Mouse (Mus musculus) hindlimb bud, embryonic 11.5 days (tissue): ENCODE measurements around the gene Ccdc144b.
A peak's percentile ranks its signal among the peaks of the same experiment; 100 is the strongest.

Experiments used
- DNase-seq: peaks from one replicate; pipeline ENCODE4 v3.0.0-alpha.2; 2012; ENCODE audit warnings: low read depth, low spot score; ENCODE audit errors: extremely low spot score

Ccdc144b gene

DNA sequence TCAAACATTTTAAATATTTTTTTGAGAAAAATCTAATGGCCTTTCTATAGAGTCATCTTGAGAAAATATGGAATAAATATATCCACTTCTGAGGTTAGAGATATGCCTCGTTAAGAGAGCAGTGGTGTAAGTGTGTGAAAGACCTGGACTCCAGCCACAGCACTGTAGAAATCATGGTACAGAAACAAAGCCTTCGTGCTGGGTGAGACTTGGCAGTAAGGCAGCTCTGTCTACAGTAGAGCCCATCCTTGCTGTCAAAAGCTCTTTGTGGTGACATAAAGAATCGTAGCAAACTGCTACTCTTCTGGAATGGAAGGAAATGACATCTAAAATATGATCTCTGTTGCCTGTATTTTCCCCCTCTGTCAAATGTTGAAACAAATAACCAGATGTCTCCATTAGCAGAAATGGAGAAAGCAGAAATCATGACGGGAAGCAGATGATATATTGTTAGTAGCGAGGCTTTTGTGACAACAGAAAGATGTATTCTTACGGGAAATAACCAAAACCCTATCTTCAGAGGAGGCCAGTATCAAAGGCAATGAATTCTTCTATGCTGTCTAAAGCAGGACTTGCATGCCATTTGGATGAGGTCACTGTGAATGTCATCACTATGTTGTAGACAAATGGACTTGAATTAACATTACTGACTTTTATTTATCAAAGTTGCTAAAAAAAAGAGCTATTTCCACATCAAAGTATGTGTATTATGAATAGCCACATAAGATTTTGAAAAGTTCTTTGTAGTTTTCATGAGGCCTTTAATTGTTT is 21.4 kb downstream of the Ccdc144b start:
- DNase-seq: no peak

DNA sequence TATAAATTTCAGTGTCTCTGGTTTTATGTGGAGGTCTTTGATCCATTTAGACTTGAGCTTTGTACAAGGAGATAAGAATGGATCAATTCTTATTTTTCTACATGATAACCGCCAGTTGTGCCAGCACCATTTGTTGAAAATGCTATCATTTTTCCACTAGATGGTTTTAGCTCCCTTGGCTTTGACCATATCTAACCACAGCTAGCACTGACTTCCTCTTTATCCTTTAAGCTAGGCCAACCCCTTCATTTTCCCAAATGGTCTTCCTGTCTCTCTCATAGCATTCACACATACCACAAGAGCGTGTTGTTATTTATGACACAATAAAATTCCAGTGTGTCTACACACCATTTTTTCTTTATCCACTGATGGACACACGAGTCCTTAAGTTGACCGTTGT is 23.4 kb downstream of the Ccdc144b start:
- DNase-seq: no peak

GRCm38 (mm10) chr3:36025732-36026131 is 27.6 kb downstream of the Ccdc144b start:
- no peak for DNase-seq

- DNase-seq: no peak
These were observed 42.1 kb downstream of the Ccdc144b start for GRCm38 (mm10) chr3:36011239-36011638.

DNA sequence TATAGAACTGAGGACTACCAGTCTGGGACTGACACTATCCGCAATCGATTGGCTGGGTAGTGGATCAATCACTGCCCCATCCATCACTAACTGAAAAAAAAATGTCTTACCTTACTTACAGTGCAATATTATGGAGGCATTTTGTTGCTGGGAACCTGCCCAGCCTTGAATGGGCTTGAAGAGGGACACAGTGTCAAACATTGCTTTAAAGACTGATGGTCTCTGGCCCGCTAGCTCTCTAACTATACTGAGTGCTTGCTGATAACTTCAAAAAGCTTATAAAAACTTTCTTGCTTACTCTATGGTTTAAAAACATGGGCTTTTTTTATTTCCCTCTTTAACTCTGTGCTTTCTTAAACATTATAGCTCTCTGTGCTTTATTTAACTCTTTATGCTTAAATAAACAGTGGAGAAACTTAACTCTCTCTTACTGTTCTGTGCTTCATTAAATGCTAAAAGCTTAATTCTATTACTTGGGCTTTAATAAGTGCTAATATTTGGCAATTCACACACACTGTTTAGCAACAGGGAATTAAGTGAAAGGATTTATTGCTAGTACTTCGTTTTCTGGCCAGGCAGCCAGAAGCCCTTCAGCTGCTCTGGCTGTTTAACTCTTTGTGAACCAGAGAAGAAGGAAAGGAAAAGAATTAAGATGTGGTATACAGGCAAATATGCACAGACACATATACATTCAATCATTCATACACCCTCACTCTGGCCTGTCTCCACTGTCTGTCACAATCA is 44.8 kb downstream of the Ccdc144b start:
- DNase-seq: no peak

DNA sequence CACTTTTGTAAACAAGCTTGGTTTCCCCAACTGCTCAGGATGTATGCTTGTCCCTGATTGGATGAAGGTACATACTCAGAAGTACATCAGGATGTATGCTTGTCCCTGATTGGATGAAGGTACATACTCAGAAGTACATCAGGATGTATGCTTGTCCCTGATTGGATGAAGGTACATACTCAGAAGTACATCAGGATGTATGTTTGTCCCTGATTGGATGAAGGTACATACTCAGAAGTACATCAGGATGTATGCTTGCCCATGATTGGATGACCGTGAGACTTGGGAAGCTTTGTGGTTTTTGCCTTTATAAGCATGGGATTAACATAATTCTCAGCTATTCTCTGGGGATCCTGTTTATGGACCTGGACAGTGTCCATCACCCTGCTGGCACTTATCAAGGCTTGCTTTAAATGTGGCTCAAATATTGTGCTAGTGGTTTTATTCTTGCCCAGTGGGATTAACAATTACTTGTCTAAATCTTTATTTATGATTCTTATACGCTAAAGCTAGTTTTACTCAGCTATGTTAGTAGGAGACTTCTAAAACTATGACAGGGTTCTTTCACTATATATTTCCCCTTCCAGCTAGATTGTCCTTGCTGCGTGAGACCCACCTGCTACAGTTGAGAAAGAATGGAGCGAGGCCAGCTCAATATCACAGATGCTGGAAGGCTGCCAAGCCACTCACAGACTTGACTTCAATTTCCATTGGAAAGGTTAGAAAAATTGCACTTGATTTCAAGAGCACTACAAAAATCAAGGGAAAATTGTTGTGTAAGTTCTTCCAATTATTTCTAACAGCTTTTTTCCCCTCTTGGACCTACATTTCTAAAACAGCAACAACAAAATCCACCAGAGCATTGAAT is 49.1 kb downstream of the Ccdc144b start:
- DNase-seq: no peak

GRCm38 (mm10) chr3:36000275-36001239 is 52.8 kb downstream of the Ccdc144b start, which contains the start of gene Mccc1:
Gene Mccc1, minus strand, starts transcription at chr3:36000678.
- DNase-seq: peak; percentile 85

DNA sequence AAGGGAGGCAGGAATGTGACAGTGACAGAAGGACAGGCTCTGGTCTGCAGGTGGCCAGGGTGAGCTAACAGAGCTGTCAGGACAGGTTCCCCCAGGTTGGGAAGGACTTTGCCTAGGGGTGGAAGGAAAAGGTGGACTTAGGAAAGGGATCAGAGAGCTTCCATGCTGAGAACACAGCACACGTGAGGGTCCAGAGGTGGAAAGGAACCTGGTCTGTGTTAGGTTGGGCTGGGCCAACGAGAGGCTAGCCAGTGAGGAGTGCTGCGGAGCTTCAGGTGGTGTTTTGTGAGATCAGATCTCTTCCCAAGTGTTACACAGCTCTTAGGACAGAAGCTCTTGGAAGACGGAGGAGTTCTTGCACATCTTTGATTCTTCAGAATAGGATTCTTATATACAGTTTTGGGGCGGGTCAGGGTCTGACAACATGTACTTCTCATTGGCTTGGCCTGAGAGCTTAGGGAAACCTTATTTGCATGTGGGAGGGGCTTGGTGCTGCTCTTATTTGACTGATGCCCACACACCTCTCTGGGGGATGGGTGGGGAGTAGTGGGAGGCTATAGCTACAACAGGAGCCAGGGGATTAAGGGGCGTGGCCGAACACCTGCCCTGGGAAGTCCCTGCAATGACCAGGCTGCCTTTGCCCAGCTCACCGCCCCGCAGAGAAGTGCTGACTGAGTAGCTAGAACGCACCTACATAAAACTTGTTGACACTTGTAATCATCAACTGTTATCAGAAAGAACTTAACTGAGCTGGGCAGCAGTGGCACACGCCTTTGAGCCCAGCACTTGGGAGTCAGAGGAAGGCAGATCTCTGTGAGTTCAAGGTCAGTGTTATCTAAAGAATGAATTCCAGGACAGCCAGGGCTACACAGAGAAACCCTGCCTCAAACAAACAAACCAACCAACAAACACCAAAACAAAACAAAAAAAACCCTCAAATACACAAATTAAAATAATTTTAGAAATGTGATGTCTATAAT is 58.5 kb downstream of the Ccdc144b start:
- no peak for DNase-seq

GRCm38 (mm10) chr3:35990715-35991114 is 62.6 kb downstream of the Ccdc144b start:
- no peak for DNase-seq

- DNase-seq: no peak
These were observed 65.3 kb downstream of the Ccdc144b start for GRCm38 (mm10) chr3:35988031-35988430.

DNA sequence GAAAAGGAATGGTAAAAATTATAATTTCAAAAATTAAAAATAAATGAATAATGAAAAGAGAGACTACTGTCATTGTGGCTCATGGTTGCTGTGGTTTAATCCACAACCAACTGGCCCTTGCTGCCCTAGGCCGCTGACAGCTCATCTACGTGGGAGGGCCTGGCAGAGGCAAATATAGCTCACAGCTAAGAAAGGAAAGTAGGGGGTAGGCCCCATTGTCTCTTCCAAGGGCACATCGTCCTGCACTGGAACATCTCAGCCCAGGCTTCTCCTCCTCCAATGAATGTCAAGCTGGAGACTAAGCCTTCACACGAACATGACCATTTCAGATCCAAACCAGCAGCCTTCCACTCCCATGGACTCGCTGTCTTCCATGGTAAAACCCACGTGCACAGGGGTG is 67.1 kb downstream of the Ccdc144b start:
- no peak for DNase-seq

DNA sequence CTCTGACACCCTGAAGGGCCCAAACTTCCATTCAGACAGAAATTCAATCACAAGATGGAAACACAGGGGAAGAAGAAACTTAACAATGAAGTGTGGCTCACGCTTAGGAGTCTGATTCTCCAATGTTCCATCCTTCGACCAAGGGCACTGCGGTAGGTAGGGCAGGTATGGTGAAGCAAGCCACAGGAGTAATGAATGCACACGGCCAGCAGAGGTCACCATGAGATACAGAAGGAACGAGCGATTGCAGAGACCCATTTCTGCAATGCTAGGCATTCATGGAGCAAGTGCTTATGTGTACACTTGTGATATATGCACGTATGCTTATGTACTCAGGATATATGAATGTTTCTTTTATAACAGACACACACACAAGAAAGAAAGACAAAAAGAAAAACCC is 79.8 kb downstream of the Ccdc144b start:
- DNase-seq: no peak

DNA sequence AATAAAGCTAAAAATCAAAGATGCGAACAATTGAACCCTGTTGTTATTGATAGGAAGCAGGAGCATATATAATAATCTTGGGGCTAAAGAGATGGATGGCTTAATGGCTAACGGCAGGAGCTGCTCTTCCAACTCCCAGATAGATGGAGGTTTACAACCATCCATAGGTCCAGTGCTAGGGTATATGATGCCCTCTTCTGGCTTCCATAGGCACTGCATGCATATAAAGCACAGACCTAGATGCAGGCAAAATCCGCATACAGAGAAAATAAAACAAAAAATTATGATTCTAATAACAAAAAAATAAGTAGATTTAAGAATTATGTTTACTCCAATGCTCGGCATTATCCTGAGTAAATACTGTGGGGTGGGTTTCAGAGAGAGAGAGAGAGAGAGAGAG is 80.4 kb downstream of the Ccdc144b start:
- no peak for DNase-seq

GRCm38 (mm10) chr3:35971149-35971548 is 82.2 kb downstream of the Ccdc144b start:
- no peak for DNase-seq

GRCm38 (mm10) chr3:35970441-35970840 is 82.9 kb downstream of the Ccdc144b start:
- DNase-seq: no peak

GRCm38 (mm10) chr3:35967366-35967921 is 85.9 kb downstream of the Ccdc144b start:
- no peak for DNase-seq

DNA sequence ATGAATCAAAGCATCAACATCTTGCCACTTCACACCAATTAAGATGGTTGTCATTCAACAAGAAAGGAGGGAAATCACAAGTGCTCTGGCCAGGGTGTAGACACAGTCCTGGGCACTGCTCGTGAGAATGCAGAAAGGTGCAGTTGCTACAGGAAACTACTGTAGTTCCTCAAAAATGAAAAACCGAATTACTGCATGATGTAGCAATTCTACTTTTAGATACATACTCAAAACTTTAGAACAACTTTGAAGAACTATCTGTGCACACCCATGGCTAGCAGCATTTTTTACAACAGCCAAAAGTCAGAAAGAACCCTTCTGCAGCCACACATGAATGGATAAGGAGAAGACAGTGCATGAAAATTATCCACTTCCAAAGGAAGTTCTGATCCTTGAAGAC is 86.9 kb downstream of the Ccdc144b start:
- DNase-seq: no peak

DNA sequence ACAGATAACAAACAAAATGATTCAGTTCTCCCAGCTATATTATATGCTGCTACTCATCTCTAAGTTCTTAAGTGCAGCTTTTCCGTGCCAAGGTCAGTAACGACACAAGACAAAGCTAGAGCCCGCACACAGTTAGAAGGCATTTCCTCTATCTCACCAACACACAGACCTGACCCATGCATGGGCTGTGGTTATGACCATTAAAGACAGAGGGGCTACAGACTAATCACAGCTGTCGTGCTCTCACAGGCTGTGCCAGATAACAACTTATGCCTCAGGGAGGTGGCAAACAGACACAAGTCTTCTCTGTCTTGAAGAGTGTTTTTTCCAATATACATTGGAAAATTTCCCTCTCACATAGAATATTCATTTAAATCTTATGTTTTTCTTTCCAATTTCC is 88.4 kb downstream of the Ccdc144b start:
- DNase-seq: no peak

- no peak for DNase-seq
These were observed 89.4 kb downstream of the Ccdc144b start for GRCm38 (mm10) chr3:35963921-35964320.
